In genomic region chr17:29093110-29093952, GRCm38 (mm10) we compare ENCODE assay signal across 7 mouse cellular contexts. TPM values are rescaled to one million over a fixed set of nuclear protein-coding genes. Genes with fewer than 3 reads are reported as not detected.
DNase-seq lines count a peak whose midpoint lies in the region; ATAC-seq lines count a peak whose summit lies in the region.

No protein-coding gene starts in this region.

- H3K9me3 ChIP-seq in intestine, embryonic 15.5 days, result no peaks in the 10 kb centered on the region
- H3K9me3 ChIP-seq in midbrain, embryonic 10.5 days (replicated peaks), result no peaks in the 10 kb centered on the region

- ATAC-seq in intestine, embryonic 15.5 days, result peak; percentile 87

- peak overlapping the region; percentile 60 for H3K9ac ChIP-seq in intestine, embryonic 15.5 days

- H3K4me2 ChIP-seq in intestine, embryonic 15.5 days (replicated peaks), result peak overlapping the region; percentile 85

- intact Hi-C loops in left cerebral cortex, postnatal 36 days (cut with DNase I), result no loop called here

- H3K27ac ChIP-seq in intestine, embryonic 15.5 days, result peak overlapping the region; percentile 56; the same call in 1 of the 2 replicates
- H3K27ac ChIP-seq in midbrain, embryonic 10.5 days (replicated peaks), result no peak overlapping the region

- H3K36me3 ChIP-seq in intestine, embryonic 15.5 days, result no peaks in the 10 kb centered on the region
- 0 out of 2 replicates have a peak, but pooled peaks cover 2% of the 10 kb centered on the region for H3K36me3 ChIP-seq in midbrain, embryonic 10.5 days

- peak; percentile 86 for DNase-seq in adrenal gland, adult 8-10 months
- peak; percentile 91 for DNase-seq in embryo, embryonic 11 days
- peak; percentile 89 for DNase-seq in gastrocnemius, postnatal 25 days
- DNase-seq in left cerebral cortex, postnatal 36 days (ENCODE audit: low spot score in 2 of 2), result peak; percentile 80
- DNase-seq in midbrain, embryonic 10.5 days (ENCODE audit: low spot score), result peak; percentile 84
- DNase-seq in right cerebral cortex, postnatal 4 days, result peak; percentile 75

- H3K4me1 ChIP-seq in intestine, embryonic 15.5 days (replicated peaks), result peaks cover 30% of the 10 kb centered on the region
- H3K4me1 ChIP-seq in midbrain, embryonic 10.5 days, result peaks cover 33% of the 10 kb centered on the region

- WGBS in intestine, embryonic 15.5 days, result 5% methylated on average over 36 of the region's 36 CpGs
- 9% methylated on average over 36 of the region's 36 CpGs for WGBS in midbrain, embryonic 10.5 days

- no peaks in the 10 kb centered on the region for H3K27me3 ChIP-seq in intestine, embryonic 15.5 days (replicated peaks)
- H3K27me3 ChIP-seq in midbrain, embryonic 10.5 days (ENCODE audit: low read depth, poor library complexity, severe bottlenecking), result peaks cover 64% of the 10 kb centered on the region

- H3K4me3 ChIP-seq in intestine, embryonic 15.5 days (replicated peaks), result peak overlapping the region; percentile 54
- peak overlapping the region; percentile 65 for H3K4me3 ChIP-seq in midbrain, embryonic 10.5 days

RNA-seq across cellular contexts. Expression of gene Cdkn1a, which starts 2.6 kb away (rescaled TPM):
- 10 to 100 TPM; 17.3 to 29.4 (median 24.6) TPM for total RNA-seq in adrenal gland, adult 8-10 months (2022)
- 10 to 100 TPM; 30.4 to 42.0 TPM for total RNA-seq in gastrocnemius, postnatal 25 days (2021)
- polyA plus RNA-seq in intestine, embryonic 15.5 days (2015; fragmentation: Nextera tagmentation; extraction: Ambion mirVana), result 92.2 and 98.3 TPM in 2 replicates
- total RNA-seq in left cerebral cortex, postnatal 36 days (2021), result 10 to 100 TPM; 27.0 to 40.0 TPM
- 19.1 and 24.8 TPM in 2 replicates for polyA plus RNA-seq in midbrain, embryonic 10.5 days (2016; fragmentation: Nextera tagmentation; extraction: Ambion mirVana)

RNA-seq across cellular contexts. Expression of gene Rab44, which starts 20.6 kb away (rescaled TPM):
- total RNA-seq in adrenal gland, adult 8-10 months (2022), result under 1 TPM; 0.15 to 0.87 (median 0.39) TPM
- total RNA-seq in gastrocnemius, postnatal 25 days (2021), result under 1 TPM; 0.33 to 0.78 TPM
- 0.53 and 0.61 TPM in 2 replicates for polyA plus RNA-seq in intestine, embryonic 15.5 days (2015; fragmentation: Nextera tagmentation; extraction: Ambion mirVana)
- under 1 TPM in 1 of 2 experiments, not detected in 1; 0.52 TPM for total RNA-seq in left cerebral cortex, postnatal 36 days (2021)
- 0.06 and 0.47 TPM in 2 replicates for polyA plus RNA-seq in midbrain, embryonic 10.5 days (2016; fragmentation: Nextera tagmentation; extraction: Ambion mirVana)
